Mouse (Mus musculus) kidney, embryonic 16.5 days (tissue): ENCODE results near the gene Terb2. TPM values are rescaled to one million over a fixed set of nuclear protein-coding genes. Genes with fewer than 3 reads are reported as not detected.

ENCODE experiments used
- ATAC-seq: fragments of 200-750 bp; cut with Nextera tagmentation; 2 replicates; pipeline ENCODE4 v1.8.0; 2017; ENCODE audit warnings: moderate TSS enrichment; ENCODE audit not compliant: low FRiP score, low TSS enrichment
- H3K27ac ChIP-seq: fragments of 300-500 bp; sonication (generic); 2 replicates; pipeline ENCODE4 v1.5.1; 2014; ENCODE audit warnings: low read length
- H3K27me3 ChIP-seq: fragments of 300-500 bp; sonication (generic); 2 replicates; pipeline ENCODE4 v1.6.1; 2014; ENCODE audit warnings: low read length, control low read depth, mixed read lengths; ENCODE audit not compliant: insufficient read depth
- H3K36me3 ChIP-seq: fragments of 300-500 bp; sonication (generic); 2 replicates; pipeline ENCODE4 v1.6.1; 2014; ENCODE audit warnings: low read length, control low read depth, mixed read lengths; ENCODE audit not compliant: insufficient read depth
- H3K4me1 ChIP-seq: fragments of 300-500 bp; sonication (generic); 2 replicates; pipeline ENCODE4 v1.6.1; 2014; ENCODE audit warnings: low read length, control low read depth, mixed read lengths; ENCODE audit not compliant: insufficient read depth
- H3K4me2 ChIP-seq: fragments of 300-500 bp; sonication (generic); replicated peaks from 2 replicates; pipeline ENCODE4 v1.6.1; 2014; ENCODE audit warnings: low read depth, low read length
- H3K4me3 ChIP-seq: fragments of 300-500 bp; sonication (generic); 2 replicates; pipeline ENCODE4 v1.5.1; 2014; ENCODE audit warnings: mild to moderate bottlenecking, low read length
- H3K9ac ChIP-seq: fragments of 300-500 bp; sonication (generic); replicated peaks from 2 replicates; pipeline ENCODE4 v1.6.1; 2014; ENCODE audit warnings: low read length
- H3K9me3 ChIP-seq: fragments of 300-500 bp; sonication (generic); 2 replicates; pipeline ENCODE4 v1.6.1; 2016; ENCODE audit warnings: low read length, control low read depth
- WGBS: fragments of 180-500 bp; shearing (Covaris S2); extraction: QIAGEN DNeasy Blood & Tissue Kit; methylation state at CpG from one replicate; pipeline ENCODE4 v1.1.7; 2014; 5-methylcytosine and 5-hydroxymethylcytosine counted together
- polyA plus RNA-seq: library from polyadenylated mRNA; unstranded; fragments of >200 nt; fragmentation: Nextera tagmentation; extraction: Ambion mirVana; gene quantifications from 2 replicates; pipeline ENCODE4 v1.2.1, GENCODE M21; 2015

Gene Terb2
- polyA plus RNA-seq = not detected in 2 replicates

DNA sequence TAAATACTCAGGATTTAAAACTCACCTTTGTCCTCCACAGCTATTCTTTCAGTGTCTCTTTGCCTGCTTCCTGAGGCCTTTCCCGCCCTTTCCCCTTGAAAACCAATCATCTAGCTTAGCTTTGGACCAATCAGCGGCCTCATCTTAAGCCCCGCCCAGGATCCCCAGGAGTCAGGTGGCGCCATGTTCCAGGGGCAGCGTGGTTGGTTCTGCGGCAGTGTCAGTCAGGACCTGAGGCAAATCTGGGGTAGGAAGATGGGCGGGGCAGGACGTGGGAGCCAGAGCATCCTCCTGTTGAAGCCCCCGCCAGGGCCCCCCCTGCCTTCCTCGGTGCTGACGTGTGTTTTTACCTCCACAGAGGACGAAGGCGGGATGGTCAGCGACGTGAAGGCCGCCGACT, at the start of gene Terb2, which contains the start of gene Patl2:
Gene Terb2 (plus strand): TSS at position 167 of the 400 bp plus-strand sequence.
Gene Patl2 (minus strand): TSS at position 84 of the 400 bp plus-strand sequence.
- no peak within 1 kb of the TSS for H3K4me2 ChIP-seq
- H3K9ac ChIP-seq = no peak within 1 kb of the TSS
- 82% methylated on average over 17 of the region's 17 CpGs for WGBS
- no peak for ATAC-seq
- H3K4me1 ChIP-seq = no peaks in the 10 kb centered on the region
- H3K4me3 ChIP-seq = no peak within 1 kb of the TSS
- no peaks in the 10 kb centered on the region for H3K36me3 ChIP-seq
- no peak within 1 kb of the TSS for H3K27ac ChIP-seq
- H3K9me3 ChIP-seq = 0 out of 2 replicates have a peak, but pooled peaks cover 3% of the 10 kb centered on the region
- no peaks in the 10 kb centered on the region for H3K27me3 ChIP-seq

GRCm38 (mm10) chr2:122137839-122138465, 48.1 kb upstream of the Terb2 start:
- no peak for ATAC-seq

DNA sequence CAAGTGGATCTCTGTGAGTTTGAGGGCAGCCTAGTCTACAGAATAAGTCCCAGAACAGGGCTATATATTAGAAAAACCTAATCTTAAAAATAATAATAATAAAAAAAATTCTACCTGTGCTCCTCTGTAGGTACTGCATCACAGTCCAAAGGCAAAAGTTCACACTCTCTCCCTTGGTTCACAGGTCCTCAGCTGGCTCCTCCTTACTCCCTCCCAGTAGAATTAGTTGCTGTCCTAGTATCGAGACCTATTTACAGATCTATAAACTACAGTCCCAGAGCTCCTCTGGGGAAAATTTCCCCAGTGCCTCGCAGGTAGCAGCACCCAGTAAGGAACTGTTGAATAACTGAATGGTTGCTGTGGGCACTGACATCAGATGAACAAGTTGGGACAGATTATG, 45.3 kb upstream of the Terb2 start:
- Histone ChIP-seq H3K36me3 (no peaks in the 10 kb centered on the region), H3K4me3 (no peak overlapping the region), H3K4me2 (no peak overlapping the region), H3K27me3 (no peaks in the 10 kb centered on the region), H3K9me3 (no peaks in the 10 kb centered on the region), H3K4me1 (no peaks in the 10 kb centered on the region), H3K27ac (no peak overlapping the region), H3K9ac (no peak overlapping the region)
- no peak for ATAC-seq
- WGBS = 76% methylated on average over 2 of the region's 2 CpGs

More at GRCm38 (mm10) chr2:122137839-122138465, 48.1 kb upstream of the Terb2 start:
- WGBS = 41% methylated on average over 5 of the region's 5 CpGs
- H3K9me3 ChIP-seq = no peaks in the 10 kb centered on the region
- no peak overlapping the region for H3K4me2 ChIP-seq
- H3K27me3 ChIP-seq = no peaks in the 10 kb centered on the region
- no peak overlapping the region for H3K9ac ChIP-seq
- H3K4me3 ChIP-seq = no peak overlapping the region
- no peaks in the 10 kb centered on the region for H3K36me3 ChIP-seq
- no peaks in the 10 kb centered on the region for H3K4me1 ChIP-seq
- H3K27ac ChIP-seq = no peak overlapping the region

- no peak overlapping the region for H3K4me2 ChIP-seq
- no peak overlapping the region for H3K4me3 ChIP-seq
- H3K9me3 ChIP-seq = no peaks in the 10 kb centered on the region
- WGBS = 78% methylated on average over 5 of the region's 5 CpGs
- H3K4me1 ChIP-seq = no peaks in the 10 kb centered on the region
- no peak for ATAC-seq
- no peaks in the 10 kb centered on the region for H3K36me3 ChIP-seq
- H3K27ac ChIP-seq = no peak overlapping the region
- H3K9ac ChIP-seq = no peak overlapping the region
- no peaks in the 10 kb centered on the region for H3K27me3 ChIP-seq
These were observed 44.6 kb upstream of the Terb2 start for GRCm38 (mm10) chr2:122141332-122141967.

GRCm38 (mm10) chr2:122143111-122143510, 43.0 kb upstream of the Terb2 start:
- Histone ChIP-seq H3K27ac (no peak overlapping the region), H3K4me3 (no peak overlapping the region), H3K4me1 (0 out of 2 replicates have a peak, but pooled peaks cover 3% of the 10 kb centered on the region), H3K9ac (no peak overlapping the region), H3K36me3 (no peaks in the 10 kb centered on the region), H3K9me3 (no peaks in the 10 kb centered on the region), H3K27me3 (no peaks in the 10 kb centered on the region), H3K4me2 (no peak overlapping the region)
- no peak for ATAC-seq
- WGBS = 92% methylated on average over 3 of the region's 3 CpGs

- ATAC-seq = no peak
- H3K9me3 ChIP-seq = no peaks in the 10 kb centered on the region
- no peak overlapping the region for H3K27ac ChIP-seq
- H3K4me2 ChIP-seq = no peak overlapping the region
- H3K4me1 ChIP-seq = peaks cover 3% of the 10 kb centered on the region; the same call in 1 of the 2 replicates
- H3K36me3 ChIP-seq = no peaks in the 10 kb centered on the region
- H3K4me3 ChIP-seq = no peak overlapping the region
- no peak overlapping the region for H3K9ac ChIP-seq
- 73% methylated on average over 4 of the region's 4 CpGs for WGBS
- H3K27me3 ChIP-seq = no peaks in the 10 kb centered on the region
These were observed 40.3 kb upstream of the Terb2 start for GRCm38 (mm10) chr2:122145756-122146155.

DNA sequence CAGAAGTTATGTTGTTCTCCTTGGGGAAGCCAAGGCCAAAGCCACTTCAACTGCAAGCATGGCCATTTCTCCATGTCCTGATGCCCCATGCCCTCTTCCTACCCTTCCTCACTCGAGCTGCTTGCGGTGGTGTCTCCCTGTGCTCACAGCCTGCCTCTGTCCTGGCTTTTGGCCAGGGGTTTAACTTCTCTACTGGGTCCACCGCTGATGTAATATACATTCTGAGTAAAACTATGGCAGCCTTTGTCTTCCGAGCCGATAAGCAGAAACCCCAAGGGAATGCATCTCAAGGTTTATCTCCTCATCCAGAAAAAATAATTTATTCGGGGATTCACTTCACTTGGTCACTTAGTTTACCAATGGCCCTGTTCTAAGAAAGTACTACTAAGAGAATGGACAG, 39.4 kb upstream of the Terb2 start:
- H3K36me3 ChIP-seq = no peaks in the 10 kb centered on the region
- H3K27me3 ChIP-seq = no peaks in the 10 kb centered on the region
- 75% methylated on average over 6 of the region's 6 CpGs for WGBS
- no peak overlapping the region for H3K4me2 ChIP-seq
- H3K9me3 ChIP-seq = no peaks in the 10 kb centered on the region
- H3K4me3 ChIP-seq = no peak overlapping the region
- H3K9ac ChIP-seq = no peak overlapping the region
- peaks cover 3% of the 10 kb centered on the region; the same call in 1 of the 2 replicates for H3K4me1 ChIP-seq
- no peak for ATAC-seq
- no peak overlapping the region for H3K27ac ChIP-seq

- ATAC-seq = peak; percentile 98
- Histone ChIP-seq H3K27ac (peak within 1 kb of the TSS; percentile 58), H3K9me3 (no peaks in the 10 kb centered on the region), H3K4me1 (peaks cover 3% of the 10 kb centered on the region; the same call in 1 of the 2 replicates), H3K9ac (peak within 1 kb of the TSS; percentile 86), H3K4me2 (peak within 1 kb of the TSS; percentile 81), H3K27me3 (no peaks in the 10 kb centered on the region), H3K36me3 (no peaks in the 10 kb centered on the region), H3K4me3 (peak within 1 kb of the TSS; percentile 71)
- WGBS = under 1% methylated on average over 40 of the region's 40 CpGs
These were observed 38.4 kb upstream of the Terb2 start, which contains the start of gene B2m for GRCm38 (mm10) chr2:122147508-122148241. TSS of gene B2m (plus strand) at chr2:122147686.

GRCm38 (mm10) chr2:122148242-122148917, 37.7 kb upstream of the Terb2 start:
- no peaks in the 10 kb centered on the region for H3K9me3 ChIP-seq
- ATAC-seq = peak; percentile 28

More at GRCm38 (mm10) chr2:122148242-122148917, 37.7 kb upstream of the Terb2 start:
- peak overlapping the region; percentile 71 for H3K4me3 ChIP-seq
- peak overlapping the region; percentile 58; the same call in 1 of the 2 replicates for H3K27ac ChIP-seq
- 27% methylated on average over 18 of the region's 18 CpGs for WGBS
- peak overlapping the region; percentile 81 for H3K4me2 ChIP-seq
- H3K36me3 ChIP-seq = no peaks in the 10 kb centered on the region
- no peaks in the 10 kb centered on the region for H3K27me3 ChIP-seq
- peak overlapping the region; percentile 86 for H3K9ac ChIP-seq
- H3K4me1 ChIP-seq = peaks cover 3% of the 10 kb centered on the region; the same call in 1 of the 2 replicates
